Mouse (Mus musculus) heart, embryonic 16.5 days (tissue): ENCODE measurements around the gene Olfr1380. TPM values are rescaled to one million over a fixed set of nuclear protein-coding genes. Genes with fewer than 3 reads are reported as not detected.
"Not testable (repeated sequence)": the region's sequence is repeated elsewhere in the genome, so short reads cannot be mapped to it uniquely, and the experiment has no call there.

ENCODE experiments used
- ATAC-seq: fragments of 200-750 bp; cut with Nextera tagmentation; replicated peaks from 2 replicates; pipeline ENCODE4 v1.8.0; 2017; ENCODE audit warnings: moderate number of reproducible peaks; ENCODE audit not compliant: insufficient read depth, low FRiP score; ENCODE audit errors: extremely low read depth
- H3K27ac ChIP-seq: fragments of 300-500 bp; sonication (generic); 2 replicates; pipeline ENCODE4 v1.5.1; 2014; ENCODE audit warnings: mild to moderate bottlenecking, low read length, control low read depth, moderate library complexity
- H3K27me3 ChIP-seq: fragments of 300-500 bp; sonication (generic); 2 replicates; pipeline ENCODE4 v1.6.1; 2014; ENCODE audit warnings: low read length, mixed read lengths; ENCODE audit not compliant: control insufficient read depth, insufficient read depth
- H3K36me3 ChIP-seq: fragments of 300-500 bp; sonication (generic); 2 replicates; pipeline ENCODE4 v1.6.1; 2014; ENCODE audit not compliant: control insufficient read depth, insufficient read depth
- H3K4me1 ChIP-seq: fragments of 300-500 bp; sonication (generic); 2 replicates; pipeline ENCODE4 v1.6.1; 2014; ENCODE audit warnings: low read length, mixed read lengths; ENCODE audit not compliant: control insufficient read depth, insufficient read depth
- H3K4me2 ChIP-seq: fragments of 300-500 bp; sonication (generic); 2 replicates; pipeline ENCODE4 v1.6.1; 2014; ENCODE audit warnings: low read depth, mild to moderate bottlenecking, control low read depth, low read length
- H3K4me3 ChIP-seq: fragments of 300-500 bp; sonication (generic); 2 replicates; pipeline ENCODE4 v1.5.1; 2014; ENCODE audit warnings: mild to moderate bottlenecking, control low read depth, low read length
- H3K9ac ChIP-seq: fragments of 300-500 bp; sonication (generic); 2 replicates; pipeline ENCODE4 v1.6.1; 2014; ENCODE audit warnings: low read length, control low read depth
- H3K9me3 ChIP-seq: fragments of 300-500 bp; sonication (generic); replicated peaks from 2 replicates; pipeline ENCODE4 v1.6.1; 2016; ENCODE audit warnings: low read length; ENCODE audit not compliant: control insufficient read depth
- WGBS: fragments of 180-500 bp; shearing (Covaris S2); extraction: QIAGEN DNeasy Blood & Tissue Kit; methylation state at CpG from one replicate; pipeline ENCODE4 v1.1.7; 2014; 5-methylcytosine and 5-hydroxymethylcytosine counted together
- polyA plus RNA-seq: library from polyadenylated mRNA; unstranded; fragments of >200 nt; fragmentation: Nextera tagmentation; extraction: Ambion mirVana; gene quantifications from 2 replicates; pipeline ENCODE4 v1.2.1, GENCODE M21; 2015

The Olfr1380 gene
- polyA plus RNA-seq, 1 experiment from 2014 or later: not detected

DNA sequence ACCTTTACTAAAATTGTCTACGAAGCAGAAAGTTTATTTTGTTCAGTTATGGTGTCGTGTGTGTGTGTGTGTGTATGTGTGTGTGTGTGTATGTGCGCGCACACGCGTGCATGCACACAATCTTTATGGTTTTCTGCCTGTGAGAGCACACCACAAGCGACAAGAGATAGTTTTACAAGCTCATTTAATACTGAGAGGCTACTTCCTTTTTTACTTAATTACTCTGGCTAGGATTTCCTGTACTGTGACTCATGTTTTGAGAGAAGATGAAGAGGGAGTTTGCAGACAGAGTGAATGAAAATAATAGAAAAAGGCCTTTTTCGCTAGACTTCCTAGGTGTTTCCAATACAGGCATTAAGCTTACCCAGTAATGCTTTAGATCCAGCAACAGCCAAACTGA, 23.8 kb downstream of the Olfr1380 start:
- WGBS: 74% methylated on average over 8 of the region's 8 CpGs
- H3K36me3 ChIP-seq: not testable (repeated sequence)

DNA sequence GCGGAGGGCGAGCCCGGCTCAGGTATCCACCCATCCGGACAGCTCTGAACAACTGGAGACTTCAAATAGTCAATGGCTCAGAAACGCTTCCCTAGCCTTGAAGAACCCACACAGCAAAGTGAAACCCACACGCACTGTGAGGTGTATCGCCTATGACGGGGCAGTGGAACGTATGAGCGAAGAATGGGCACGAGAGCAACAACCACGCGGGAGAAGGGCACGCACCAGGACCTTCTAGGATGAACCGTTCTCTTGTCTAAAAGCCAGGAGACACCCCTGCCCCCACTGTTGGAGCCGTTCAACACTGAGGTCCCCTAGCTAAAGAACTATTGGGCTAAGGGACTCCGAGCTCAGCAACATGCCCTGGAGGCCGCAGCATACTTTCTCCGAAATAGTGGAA, 33.5 kb downstream of the Olfr1380 start:
- 87% methylated on average over 19 of the region's 19 CpGs for WGBS
- H3K4me2 ChIP-seq: no peak overlapping the region
- H3K4me3 ChIP-seq: no peak overlapping the region
- H3K36me3 ChIP-seq: no peaks in the 10 kb centered on the region
- H3K9me3 ChIP-seq: no peaks in the 10 kb centered on the region
- no peak overlapping the region for H3K9ac ChIP-seq
- no peak for ATAC-seq
- no peak overlapping the region for H3K27ac ChIP-seq
- no peaks in the 10 kb centered on the region for H3K4me1 ChIP-seq
- no peaks in the 10 kb centered on the region for H3K27me3 ChIP-seq

More for the DNA sequence above, 23.8 kb downstream of the Olfr1380 start:
- H3K9me3 ChIP-seq, H3K4me1 ChIP-seq, H3K27ac ChIP-seq, H3K4me3 ChIP-seq, H3K4me2 ChIP-seq, ATAC-seq, H3K27me3 ChIP-seq, H3K9ac ChIP-seq: not testable (repeated sequence)

DNA sequence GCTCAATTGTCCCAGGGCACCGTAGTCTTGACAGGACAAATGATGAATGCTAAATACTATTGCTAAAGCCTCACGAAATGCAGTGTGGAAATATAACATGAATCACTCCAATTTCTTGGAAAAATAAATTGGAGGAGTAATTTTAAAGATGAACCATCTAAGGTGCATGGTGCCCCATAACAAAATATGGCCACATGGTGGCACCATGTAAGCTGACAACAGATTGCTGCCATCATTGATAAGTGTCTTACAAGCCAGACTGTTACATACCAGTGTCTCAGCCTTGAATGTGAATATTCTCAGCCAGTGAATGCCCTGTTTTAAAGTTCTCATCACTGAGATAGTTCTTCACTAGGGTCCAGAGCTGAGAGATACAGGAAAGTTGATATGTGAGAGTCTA, 40.5 kb downstream of the Olfr1380 start:
- not testable (repeated sequence) for H3K27me3 ChIP-seq
- 73% methylated on average over 2 of the region's 2 CpGs for WGBS

DNA sequence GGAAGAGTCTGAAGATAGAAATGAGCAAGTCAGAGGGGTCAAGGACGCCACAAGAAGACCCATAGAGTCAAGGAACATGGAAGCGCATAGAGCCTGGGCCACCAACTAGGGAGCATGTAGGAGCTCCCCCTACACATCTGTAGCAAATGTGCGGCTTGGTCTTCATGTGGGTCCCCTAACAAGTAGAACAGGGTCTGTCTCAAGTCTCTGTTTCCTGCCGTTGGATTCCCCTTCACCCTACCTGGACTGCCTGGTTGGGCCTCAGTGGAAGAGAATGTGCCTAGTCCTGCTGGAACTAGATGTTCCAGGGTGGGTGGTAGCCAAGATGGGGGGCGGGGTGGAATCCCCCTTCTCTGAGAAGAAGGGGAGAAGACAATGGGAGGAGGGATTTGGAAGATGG, 51.6 kb downstream of the Olfr1380 start:
- not testable (repeated sequence) for H3K9me3 ChIP-seq, H3K27ac ChIP-seq, H3K4me2 ChIP-seq, ATAC-seq, H3K27me3 ChIP-seq, H3K9ac ChIP-seq, H3K4me3 ChIP-seq, H3K4me1 ChIP-seq, H3K36me3 ChIP-seq
- WGBS: 85% methylated on average over 5 of the region's 5 CpGs

More for the DNA sequence above, 40.5 kb downstream of the Olfr1380 start:
- H3K9ac ChIP-seq, H3K36me3 ChIP-seq, H3K4me1 ChIP-seq, H3K9me3 ChIP-seq, H3K4me2 ChIP-seq, H3K27ac ChIP-seq, ATAC-seq, H3K4me3 ChIP-seq: not testable (repeated sequence)

DNA sequence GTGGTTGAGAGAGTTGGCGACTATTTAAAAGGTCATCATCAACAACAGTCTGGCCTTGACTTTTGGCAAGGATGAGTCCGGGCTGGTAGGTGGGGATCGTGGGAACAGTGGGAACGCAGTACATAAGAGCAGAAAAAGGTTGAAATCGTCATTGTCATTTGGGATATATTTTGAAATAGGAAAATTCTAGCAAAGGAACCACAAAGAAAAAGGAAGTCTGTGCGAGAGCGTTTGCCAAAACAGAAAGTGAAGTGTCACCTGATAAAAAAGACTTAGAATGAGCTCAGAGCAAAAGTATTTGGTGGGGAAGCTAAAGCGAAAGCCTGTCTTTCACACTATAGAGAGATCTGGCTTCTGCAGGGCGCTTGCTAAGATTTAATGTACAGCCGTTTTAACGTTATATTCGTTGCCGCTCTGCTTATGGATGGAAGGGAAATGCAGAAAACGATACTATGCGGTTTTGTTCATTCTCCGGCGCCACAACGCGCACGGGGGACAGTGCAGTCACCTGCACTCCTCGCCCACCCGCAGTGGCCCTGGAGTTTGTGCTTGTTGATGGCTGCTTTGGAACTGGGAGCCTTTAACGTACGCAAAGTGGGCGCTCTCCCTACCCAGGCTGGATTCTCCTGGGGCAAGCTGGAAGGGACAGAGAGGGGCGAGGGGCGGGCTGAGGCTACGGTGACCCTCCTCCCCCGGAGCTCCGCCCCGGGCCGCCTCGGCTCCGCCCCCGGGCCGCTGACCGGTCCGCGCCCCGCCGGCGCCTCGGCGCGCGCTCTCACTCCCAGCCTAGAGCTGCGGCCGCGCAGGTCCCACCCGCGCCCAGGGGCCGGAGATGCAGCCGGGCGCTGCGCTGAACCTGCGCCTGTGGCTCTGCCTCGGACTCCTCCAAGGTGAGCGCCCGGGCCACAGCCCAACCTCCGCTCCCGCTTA, 52.5 kb downstream of the Olfr1380 start, which contains the start of gene Flt4:
Flt4 (plus strand) TSS at position 326 of the 930 bp plus-strand sequence.
- WGBS: 3% methylated on average over 50 of the region's 61 CpGs
- not testable (repeated sequence) for H3K9me3 ChIP-seq, H3K36me3 ChIP-seq, H3K4me1 ChIP-seq, H3K27me3 ChIP-seq
- H3K9ac ChIP-seq: peak within 1 kb of the TSS; percentile 72
- H3K4me2 ChIP-seq: peak within 1 kb of the TSS; percentile 82
- peak within 1 kb of the TSS; percentile 27; the same call in 1 of the 2 replicates for H3K27ac ChIP-seq
- peak within 1 kb of the TSS; percentile 64 for H3K4me3 ChIP-seq
- ATAC-seq: peak; percentile 84

DNA sequence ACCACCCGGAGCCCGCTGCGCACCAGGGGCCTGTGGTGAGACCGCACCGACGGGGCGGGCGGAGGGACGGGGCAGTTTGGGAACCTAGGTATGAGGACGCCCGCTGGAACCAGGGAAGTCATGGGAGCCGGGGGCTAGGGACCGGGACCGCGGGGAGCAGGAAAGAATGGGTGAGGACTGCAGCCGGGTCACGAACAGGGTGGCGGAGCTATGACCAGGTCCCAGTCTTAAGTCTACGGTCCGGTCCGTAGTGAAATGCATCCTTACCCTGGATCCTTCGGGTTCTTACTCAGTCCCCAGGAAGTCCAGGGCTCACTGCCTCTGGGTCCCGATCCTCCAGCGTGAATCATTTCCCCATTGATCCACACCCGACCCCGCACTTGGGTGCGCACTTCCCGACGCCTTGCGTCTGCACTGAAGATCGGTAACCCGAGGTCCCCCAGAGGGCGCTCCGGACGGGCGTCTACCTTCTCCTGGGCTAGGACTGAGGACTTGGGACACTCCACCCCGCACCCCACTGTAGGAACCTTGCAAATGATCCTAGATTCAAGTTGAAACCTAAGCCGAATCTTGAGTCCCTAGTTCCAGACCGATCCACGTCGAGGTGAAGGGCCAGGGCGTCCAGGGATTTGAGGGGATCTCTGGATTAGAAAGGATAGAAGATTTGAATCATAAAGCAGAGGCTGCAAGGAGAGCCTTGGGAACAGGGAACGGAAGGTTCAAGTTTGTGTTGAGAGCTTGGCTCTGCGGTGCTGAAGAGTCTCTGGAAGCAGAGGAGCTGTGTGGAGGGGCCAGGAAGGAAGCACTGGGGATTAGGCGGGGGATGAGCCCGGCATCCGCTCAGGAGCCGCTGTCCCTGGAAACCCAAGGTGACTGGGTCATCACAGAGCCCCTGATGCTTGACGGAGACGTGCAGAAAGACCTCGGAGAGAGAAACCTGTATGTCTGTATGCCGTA, 53.5 kb downstream of the Olfr1380 start:
- peak overlapping the region; percentile 82 for H3K4me2 ChIP-seq
- 0 out of 2 replicates have a peak overlapping the region, but pooled peaks have one; percentile 23 for H3K27ac ChIP-seq
- not testable (repeated sequence) for H3K4me1 ChIP-seq, H3K36me3 ChIP-seq, ATAC-seq, H3K27me3 ChIP-seq, H3K9me3 ChIP-seq
- 1% methylated on average over 49 of the region's 52 CpGs for WGBS
- peak overlapping the region; percentile 72 for H3K9ac ChIP-seq
- peak overlapping the region; percentile 64 for H3K4me3 ChIP-seq

DNA sequence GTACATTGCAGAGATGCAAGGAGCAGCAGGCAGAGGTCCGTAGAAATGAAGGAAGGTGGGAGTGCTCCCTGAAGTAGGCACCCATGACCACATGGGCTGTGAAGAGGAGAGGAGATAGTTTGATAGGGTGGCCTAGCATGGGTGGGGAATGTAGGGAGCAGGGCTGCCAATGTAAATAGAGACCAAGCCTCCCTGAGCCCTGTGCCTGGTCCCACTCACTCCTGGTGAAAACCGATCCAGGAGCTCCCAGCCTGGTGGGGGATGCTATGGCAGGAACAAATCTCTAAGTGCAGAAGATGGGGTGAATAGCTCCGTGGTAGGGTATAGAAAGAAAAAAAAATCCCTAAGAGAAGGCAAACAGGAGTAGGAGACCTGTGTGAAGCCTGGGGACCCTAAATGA, 54.7 kb downstream of the Olfr1380 start:
- H3K9me3 ChIP-seq, H3K4me1 ChIP-seq, H3K27ac ChIP-seq, H3K4me3 ChIP-seq, ATAC-seq, H3K27me3 ChIP-seq, H3K9ac ChIP-seq, H3K36me3 ChIP-seq: not testable (repeated sequence)
- H3K4me2 ChIP-seq: peak overlapping the region; percentile 23; the same call in 1 of the 2 replicates
- WGBS: 40% methylated on average over 3 of the region's 3 CpGs

DNA sequence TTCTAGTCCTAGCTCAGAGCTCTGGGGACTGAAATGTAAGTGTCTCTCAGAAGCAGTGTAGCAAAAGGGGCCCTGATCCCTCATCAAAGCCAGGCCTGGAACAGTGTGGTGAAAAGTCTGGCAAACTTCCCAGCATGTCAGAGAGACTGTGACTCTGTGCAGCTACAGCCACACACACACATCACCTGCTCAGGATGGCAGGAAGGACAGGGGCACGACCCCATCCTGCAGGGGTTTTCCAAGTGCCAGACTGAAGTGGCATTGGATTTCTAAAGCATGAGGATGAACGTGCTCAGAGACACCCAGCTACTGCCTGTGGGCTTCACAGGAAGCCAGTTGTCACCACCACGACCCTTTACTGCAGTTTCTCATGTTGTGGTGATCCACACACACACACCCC, 55.5 kb downstream of the Olfr1380 start:
- H3K27ac ChIP-seq: no peak overlapping the region
- 19% methylated on average over 3 of the region's 3 CpGs for WGBS
- no peak overlapping the region for H3K9ac ChIP-seq
- 0 out of 2 replicates have a peak, but pooled peaks have one; percentile 18 for ATAC-seq
- H3K4me2 ChIP-seq: no peak overlapping the region
- peaks cover 7% of the 10 kb centered on the region for H3K4me1 ChIP-seq
- H3K4me3 ChIP-seq: no peak overlapping the region
- H3K9me3 ChIP-seq: no peaks in the 10 kb centered on the region
- no peaks in the 10 kb centered on the region for H3K36me3 ChIP-seq
- H3K27me3 ChIP-seq: no peaks in the 10 kb centered on the region
